Mouse (Mus musculus): ENCODE measurements around the gene Dtymk.
A peak's percentile ranks its signal among the peaks of the same experiment; 100 is the strongest.

GRCm38 (mm10) chr1:93742910-93743309 is 58.8 kb downstream of the Dtymk start:
- TF ChIP-seq POLR2A (IDR thresholded peaks at IDR 0.05; ENCODE audit: control insufficient read depth in 1 of 2, insufficient read depth in 1 of 2, low read depth in 1 of 2, low read length in 2 of 2, poor library complexity in 1 of 2) (no peak), RCOR1 (IDR thresholded peaks at IDR 0.05; ENCODE audit: low read depth, low read length) (no peak), MAFK (IDR thresholded peaks at IDR 0.05; ENCODE audit: borderline replicate concordance, low read depth, low read length) (no peak), USF2 (IDR thresholded peaks at IDR 0.05; ENCODE audit: borderline replicate concordance in 1 of 2, insufficient read depth in 1 of 2, low read depth in 1 of 2, low read length in 2 of 2) (no peak), CTCF (IDR thresholded peaks at IDR 0.05 in 2 of 3, conservative IDR thresholded peaks at IDR 0.05 in 1 of 3; ENCODE audit: control insufficient read depth in 1 of 3, insufficient read depth in 1 of 3, low read depth in 2 of 3, low read length in 3 of 3, poor library complexity in 1 of 3, severe bottlenecking in 1 of 3) (peak; percentile 47 to 73 (median 60)), POLR2AphosphoS2 (IDR thresholded peaks at IDR 0.05; ENCODE audit: low read length) (no peak), EP300 (IDR thresholded peaks at IDR 0.05; ENCODE audit: low read depth in 1 of 2, low read length in 2 of 2) (no peak), GABPA (IDR thresholded peaks at IDR 0.05; ENCODE audit: low read depth, low read length) (no peak)

Measured in MEL (cell line).